Mouse (Mus musculus): ENCODE data around the gene Nostrin.

Nostrin gene

DNA sequence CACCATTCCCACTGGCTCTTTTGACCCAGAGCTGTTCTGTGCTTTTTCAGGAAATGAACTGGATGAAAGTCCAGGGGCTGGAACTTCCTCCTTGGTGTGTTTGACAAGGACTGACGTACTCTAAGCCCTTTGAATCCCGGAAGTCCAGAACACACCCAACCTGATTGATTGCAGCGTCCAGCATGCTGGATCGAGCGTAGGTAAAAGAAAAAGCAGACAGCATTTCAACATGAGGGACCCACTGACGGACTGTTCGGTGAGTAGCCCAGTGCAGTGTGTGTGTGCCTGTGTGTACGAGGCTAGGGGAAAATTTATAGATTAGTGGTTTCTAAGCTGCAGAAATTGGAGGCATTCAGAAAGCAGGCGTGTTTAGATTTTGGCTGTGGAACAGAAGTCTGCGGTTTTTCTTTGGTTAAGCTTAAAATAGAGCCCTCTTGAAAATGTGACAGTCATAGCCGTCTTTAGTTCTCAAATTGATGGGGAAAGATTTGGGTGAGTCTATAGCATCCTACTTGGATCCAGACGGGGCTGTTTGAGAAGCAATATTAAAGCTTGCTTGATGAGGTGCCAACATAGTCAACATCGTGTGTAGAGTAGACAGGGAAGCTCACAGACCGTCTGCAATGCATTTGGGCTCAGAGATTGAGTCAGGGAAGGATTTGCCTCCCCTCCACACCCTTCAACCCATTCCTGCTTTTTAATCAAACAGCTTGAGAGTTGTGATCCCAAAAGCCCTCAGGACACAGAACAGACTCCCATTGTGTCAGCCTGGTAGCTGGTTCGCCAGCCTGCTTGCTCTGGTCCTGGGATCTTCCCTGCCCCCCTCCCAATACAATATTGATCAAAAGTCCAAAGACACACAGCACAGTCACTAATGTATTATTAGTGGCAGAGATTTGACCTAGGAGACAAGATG, at the start of gene Nostrin:
Gene Nostrin, plus strand, starts transcription at position 140 of the 916 bp plus-strand sequence.
- DNase-seq (ENCODE audit: low spot score) = no peak

GRCm38 (mm10) chr2:69086505-69087260, 48.9 kb upstream of the Nostrin start:
- DNase-seq (ENCODE audit: low spot score) = no peak

DNA sequence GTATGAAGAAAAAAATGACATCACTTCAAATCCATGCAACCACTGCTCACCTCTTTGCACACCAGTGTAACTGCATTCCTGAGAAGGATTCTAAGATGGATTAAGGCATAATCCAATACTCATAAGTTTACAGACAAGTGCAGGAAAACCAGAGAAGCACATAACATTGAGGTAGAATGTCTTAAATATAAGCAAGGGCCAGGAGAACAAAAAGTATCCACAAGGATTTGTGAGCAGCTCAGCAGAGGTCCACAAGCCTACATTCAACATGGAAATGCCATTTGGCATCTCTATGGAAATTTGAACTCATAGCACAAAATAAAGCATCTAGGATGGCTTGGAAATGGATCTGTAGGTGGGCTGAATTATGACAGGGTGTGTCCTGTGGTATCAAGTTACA, 39.8 kb upstream of the Nostrin start:
- DNase-seq (ENCODE audit: low spot score) = no peak

DNA sequence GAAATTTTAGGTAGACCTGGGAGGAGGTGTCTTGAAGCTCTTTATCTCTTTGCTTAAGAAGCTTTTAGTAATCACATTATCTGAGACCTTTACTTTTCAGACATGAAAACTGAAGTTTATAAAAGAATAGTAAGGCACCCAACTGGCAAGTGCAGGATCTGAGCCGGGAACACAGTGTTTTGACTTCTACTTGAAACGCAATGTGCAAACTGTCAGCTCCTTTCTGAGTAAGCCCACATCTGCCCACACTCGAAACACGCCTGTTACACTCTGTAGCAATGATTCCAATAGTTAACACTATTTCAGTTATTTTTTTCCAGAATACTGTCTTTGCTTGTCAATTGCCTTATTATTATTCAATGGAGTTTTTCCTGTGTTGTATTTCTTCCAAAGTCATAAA, 38.8 kb upstream of the Nostrin start:
- DNase-seq (ENCODE audit: low spot score) = no peak

DNA sequence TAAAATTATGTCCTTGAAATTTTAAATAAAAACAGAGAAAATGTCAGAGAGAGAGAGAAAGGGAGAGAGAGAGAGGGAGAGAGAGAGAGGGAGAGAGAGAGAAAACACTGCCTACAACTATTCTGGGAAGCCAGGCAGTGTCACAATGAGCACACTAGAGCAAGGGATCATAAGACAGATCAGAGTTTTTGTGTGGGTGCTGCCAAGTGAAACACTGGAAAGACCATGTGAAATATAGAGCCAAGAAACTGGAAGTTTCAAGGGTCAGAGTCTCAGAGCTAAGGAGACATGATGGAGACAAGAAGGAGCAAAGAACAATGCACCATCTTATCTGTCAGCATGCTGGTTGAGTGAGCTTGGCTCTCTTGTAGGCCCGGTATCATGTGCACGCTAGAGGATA, 38.1 kb upstream of the Nostrin start:
- DNase-seq (ENCODE audit: low spot score) = no peak

- no peak for DNase-seq (ENCODE audit: low spot score)
Observed at GRCm38 (mm10) chr2:69098701-69099100, 36.9 kb upstream of the Nostrin start.

GRCm38 (mm10) chr2:69099147-69099546, 36.5 kb upstream of the Nostrin start:
- DNase-seq (ENCODE audit: low spot score) = no peak

GRCm38 (mm10) chr2:69100706-69101105, 34.9 kb upstream of the Nostrin start:
- no peak for DNase-seq (ENCODE audit: low spot score)

DNA sequence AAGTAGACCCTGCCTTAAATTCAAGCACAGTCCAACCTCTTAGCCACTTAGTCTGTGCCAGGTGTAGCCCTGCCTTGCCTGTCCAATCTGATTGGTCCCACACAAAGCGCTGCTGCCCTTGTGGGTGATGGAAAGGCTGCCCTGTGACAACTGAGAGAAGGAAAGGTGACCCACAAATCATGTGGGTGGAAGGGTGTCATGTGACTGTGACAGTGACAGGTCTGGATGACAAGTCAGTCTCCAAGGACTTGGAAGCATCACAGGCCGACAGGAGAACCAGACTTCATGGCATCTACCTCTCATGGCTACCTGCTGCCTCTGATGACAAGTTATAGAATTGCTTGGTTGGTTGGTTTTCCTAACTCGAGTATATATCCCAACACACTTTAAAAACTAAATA, 32.1 kb upstream of the Nostrin start:
- DNase-seq (ENCODE audit: low spot score) = no peak

GRCm38 (mm10) chr2:69104511-69105145, 31.0 kb upstream of the Nostrin start:
- no peak for DNase-seq (ENCODE audit: low spot score)

DNA sequence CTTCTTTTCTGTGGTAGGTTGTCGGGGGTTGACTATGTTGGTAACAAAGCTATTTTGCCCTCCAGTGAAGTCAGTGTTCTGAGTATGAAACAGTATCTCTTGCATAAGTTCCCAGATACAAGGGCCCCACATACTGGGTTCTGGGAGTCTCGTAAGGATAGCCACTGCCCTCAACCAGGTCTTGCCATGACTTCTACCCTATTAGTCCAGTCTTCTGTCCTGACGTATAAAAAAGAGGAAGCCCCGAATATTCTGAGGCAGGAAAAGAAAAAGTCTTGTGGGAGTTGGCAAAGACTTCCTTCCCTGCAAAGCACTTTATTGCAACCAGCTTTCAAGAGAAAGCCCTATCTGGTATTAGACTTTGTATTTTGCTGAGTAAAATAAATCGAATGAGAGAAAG, 26.4 kb upstream of the Nostrin start:
- no peak for DNase-seq (ENCODE audit: low spot score)

DNA sequence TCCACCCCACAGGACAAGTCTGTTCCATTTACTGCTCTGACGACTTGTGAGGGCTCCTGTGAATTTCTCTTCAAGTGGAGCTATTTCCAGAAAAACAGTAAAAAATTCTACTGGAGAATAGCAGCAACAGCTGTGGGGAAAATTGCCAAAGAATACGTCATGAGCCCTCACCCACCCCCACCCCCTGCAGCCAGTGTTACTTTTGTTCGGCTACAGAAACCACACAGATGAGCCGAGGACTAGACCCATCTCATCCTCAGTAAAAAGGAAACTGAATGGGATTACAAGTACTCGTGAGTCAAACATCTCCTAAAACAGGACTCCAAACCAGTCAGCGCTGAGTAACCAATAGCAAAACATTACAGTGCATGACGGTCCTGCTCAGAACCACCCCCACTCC, 25.9 kb upstream of the Nostrin start:
- no peak for DNase-seq (ENCODE audit: low spot score)

DNA sequence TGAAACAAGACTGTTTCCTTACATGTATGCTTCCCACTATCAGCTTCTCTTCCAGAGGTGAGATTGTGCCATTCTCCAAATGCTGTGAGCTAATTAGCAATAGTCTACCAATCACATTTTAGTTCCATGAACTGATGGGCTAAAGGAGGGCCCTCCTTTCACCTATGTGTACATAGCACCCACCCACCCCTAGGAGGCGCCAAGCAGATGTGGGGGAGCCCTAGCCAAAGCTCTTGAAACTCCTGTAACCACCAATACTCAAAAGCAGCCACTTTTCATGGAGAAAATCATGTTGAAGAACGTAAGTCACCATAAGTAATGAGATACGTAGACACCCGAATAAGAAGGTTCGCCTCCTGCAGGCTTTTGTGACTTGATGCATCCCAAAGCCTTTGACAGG, 23.0 kb upstream of the Nostrin start:
- DNase-seq (ENCODE audit: low spot score) = no peak

DNA sequence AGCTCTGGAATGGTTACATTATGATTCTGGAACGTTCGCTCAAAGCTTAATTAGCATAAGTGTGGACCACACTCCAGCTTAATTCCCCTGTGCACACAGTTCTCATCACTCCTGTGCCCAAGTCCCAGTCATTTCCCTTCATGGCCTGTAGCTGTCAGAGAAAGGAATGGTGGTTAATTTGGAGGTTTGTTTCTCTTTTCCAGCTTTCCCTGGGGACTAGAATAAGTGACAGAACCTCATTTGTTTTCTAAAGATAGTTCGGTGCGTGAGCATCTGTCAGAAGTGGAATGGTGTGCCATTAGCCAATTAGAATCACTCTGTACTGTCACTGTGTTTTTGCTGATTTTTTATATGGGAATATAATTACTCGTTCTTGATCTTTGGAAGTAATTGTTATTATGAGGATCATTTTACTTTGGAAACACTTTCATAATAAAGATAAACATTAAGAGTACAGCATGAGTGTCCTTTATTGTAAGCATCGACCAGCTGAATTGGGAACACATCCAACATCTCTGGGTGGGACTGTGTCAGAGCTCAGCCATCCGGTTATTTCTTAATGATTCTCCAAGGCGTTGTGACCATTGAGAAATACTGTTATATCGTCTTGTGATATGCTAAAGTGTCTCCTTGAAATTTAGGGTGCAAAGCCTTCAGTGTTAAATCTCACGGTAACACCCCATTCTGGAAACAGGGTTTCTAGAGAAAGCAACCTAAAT, 21.6 kb upstream of the Nostrin start:
- no peak for DNase-seq (ENCODE audit: low spot score)

- no peak for DNase-seq (ENCODE audit: low spot score)
Observed at GRCm38 (mm10) chr2:69115921-69116320, 19.7 kb upstream of the Nostrin start.

GRCm38 (mm10) chr2:69116767-69117166, 18.8 kb upstream of the Nostrin start:
- no peak for DNase-seq (ENCODE audit: low spot score)

GRCm38 (mm10) chr2:69118994-69119393, 16.6 kb upstream of the Nostrin start:
- DNase-seq (ENCODE audit: low spot score) = no peak

DNA sequence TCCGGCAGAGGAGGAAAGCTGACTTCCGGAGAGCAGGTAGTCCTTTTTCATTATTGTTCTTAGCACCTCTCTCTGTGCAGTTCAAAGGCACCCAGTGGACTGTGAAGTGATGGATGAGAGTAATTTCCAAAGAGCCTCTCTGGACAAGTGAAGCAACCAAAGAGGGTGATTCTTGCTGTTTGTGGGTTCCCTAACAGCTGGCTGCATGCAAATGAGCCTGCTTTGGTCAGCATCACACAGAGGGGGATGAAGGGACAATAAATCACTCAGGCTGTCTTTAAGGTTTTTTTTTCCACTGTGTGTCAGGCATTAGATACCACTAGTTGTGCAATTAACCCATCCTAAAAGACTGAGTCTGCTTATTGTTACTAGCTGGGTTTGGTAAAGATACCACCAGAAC, 15.9 kb upstream of the Nostrin start:
- DNase-seq (ENCODE audit: low spot score) = no peak

- no peak for DNase-seq (ENCODE audit: low spot score)
Observed at GRCm38 (mm10) chr2:69121681-69122080, 13.9 kb upstream of the Nostrin start.

DNA sequence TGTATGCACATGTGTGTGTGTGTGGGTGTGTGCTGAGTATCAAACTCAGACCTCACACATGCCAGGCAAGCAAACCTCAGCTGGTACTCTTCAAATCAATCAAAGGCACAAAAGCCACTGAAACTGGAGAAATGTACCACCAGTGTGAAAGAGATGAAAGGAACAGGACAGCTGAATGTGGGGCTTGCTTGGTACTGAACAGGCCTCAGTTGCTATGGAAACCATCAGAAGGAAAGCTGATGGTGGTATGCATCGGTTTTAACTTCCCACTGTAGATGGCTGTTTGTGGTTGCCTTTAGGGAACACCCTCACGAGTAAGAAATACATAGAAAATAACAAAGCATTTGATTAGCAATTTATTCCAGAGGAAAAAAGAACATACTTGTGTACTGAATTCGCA, 10.2 kb upstream of the Nostrin start:
- no peak for DNase-seq (ENCODE audit: low spot score)

DNA sequence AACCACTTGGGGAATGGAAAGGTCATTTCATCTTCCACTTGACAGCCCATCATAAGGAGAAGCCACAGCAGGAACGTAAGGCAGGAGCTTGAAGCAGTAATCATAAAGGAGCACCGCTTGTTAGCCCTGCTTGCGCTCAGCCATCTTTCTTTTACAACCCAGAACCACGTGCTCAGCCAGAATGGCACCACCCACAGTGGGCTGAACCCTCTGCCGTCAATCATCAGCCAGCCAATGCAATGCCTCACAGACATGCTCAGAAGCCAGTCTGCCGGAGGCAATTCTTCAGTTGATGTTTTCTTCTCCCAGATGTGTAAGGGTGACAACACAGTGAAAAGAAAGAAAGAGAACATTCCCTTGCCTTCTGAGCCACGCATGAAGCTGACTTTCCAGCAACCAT, 7.3 kb upstream of the Nostrin start:
- no peak for DNase-seq (ENCODE audit: low spot score)

- DNase-seq (ENCODE audit: low spot score) = no peak
Observed at GRCm38 (mm10) chr2:69128921-69129395, 6.6 kb upstream of the Nostrin start.
